Mouse (Mus musculus) forebrain, embryonic 16.5 days (tissue): ENCODE results near the gene Tcf7. TPM values are rescaled to one million over a fixed set of nuclear protein-coding genes. Genes with fewer than 3 reads are reported as not detected.

Experiments
- ATAC-seq: fragments of 200-750 bp; cut with Nextera tagmentation; 2 replicates; pipeline ENCODE4 v1.8.0; 2017; ENCODE audit warnings: mild to moderate bottlenecking, moderate library complexity
- H3K27ac ChIP-seq: fragments of 300-500 bp; sonication (generic); 2 replicates; pipeline ENCODE4 v1.5.1; 2014; ENCODE audit warnings: low read length, control low read depth
- H3K27me3 ChIP-seq: fragments of 300-500 bp; sonication (generic); replicated peaks from 2 replicates; pipeline ENCODE4 v1.6.1; 2014; ENCODE audit warnings: low read length; ENCODE audit not compliant: control insufficient read depth, insufficient read depth
- H3K36me3 ChIP-seq: fragments of 300-500 bp; sonication (generic); 2 replicates; pipeline ENCODE4 v1.6.1; 2014; ENCODE audit not compliant: control insufficient read depth, insufficient read depth
- H3K4me1 ChIP-seq: fragments of 300-500 bp; sonication (generic); replicated peaks from 2 replicates; pipeline ENCODE4 v1.6.1; 2014; ENCODE audit warnings: low read length; ENCODE audit not compliant: control insufficient read depth, insufficient read depth
- H3K4me2 ChIP-seq: fragments of 300-500 bp; sonication (generic); 2 replicates; pipeline ENCODE4 v1.6.1; 2014; ENCODE audit warnings: mild to moderate bottlenecking, low read length, control low read depth
- H3K4me3 ChIP-seq: fragments of 300-500 bp; sonication (generic); replicated peaks from 2 replicates; pipeline ENCODE4 v1.5.1; 2014; ENCODE audit warnings: mild to moderate bottlenecking, low read length, control low read depth
- H3K9ac ChIP-seq: fragments of 300-500 bp; sonication (generic); replicated peaks from 2 replicates; pipeline ENCODE4 v1.6.1; 2014; ENCODE audit warnings: low read depth, low read length, control low read depth
- H3K9me3 ChIP-seq: fragments of 300-500 bp; sonication (generic); 2 replicates; pipeline ENCODE4 v1.6.1; 2016; ENCODE audit warnings: low read length; ENCODE audit not compliant: control insufficient read depth
- WGBS: fragments of 180-500 bp; shearing (Covaris S2); extraction: QIAGEN DNeasy Blood & Tissue Kit; methylation state at CpG from one replicate; pipeline ENCODE4 v1.1.7; 2014; 5-methylcytosine and 5-hydroxymethylcytosine counted together
- polyA plus RNA-seq: library from polyadenylated mRNA; unstranded; fragments of >200 nt; fragmentation: Nextera tagmentation; extraction: Ambion mirVana; gene quantifications from 2 replicates; pipeline ENCODE4 v1.2.1, GENCODE M21; 2015

The Tcf7 gene
- polyA plus RNA-seq, 1 experiment from 2014 or later = 2.7 TPM

DNA sequence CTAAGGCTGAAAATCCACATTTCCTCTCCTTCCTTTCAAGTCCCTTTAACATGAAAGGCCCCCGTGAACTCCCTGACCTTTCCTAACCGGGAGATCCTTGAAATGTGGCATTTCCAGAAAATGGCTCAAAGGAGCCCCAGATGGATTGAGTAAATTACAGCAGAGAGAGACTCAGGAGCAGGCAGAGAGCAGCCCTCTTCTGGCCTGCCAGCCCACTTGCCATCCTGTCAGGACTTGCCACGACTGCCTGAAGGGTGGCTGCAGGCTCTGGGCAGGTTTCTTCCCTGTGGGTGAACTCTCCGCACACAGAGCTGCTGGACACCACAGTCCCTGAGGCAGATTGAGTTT lies 4.1 kb upstream of the Tcf7 start:
- Histone ChIP-seq H3K4me2 (no peak overlapping the region), H3K4me3 (no peak overlapping the region), H3K36me3 (no peaks in the 10 kb centered on the region), H3K27me3 (peaks cover 12% of the 10 kb centered on the region), H3K27ac (no peak overlapping the region), H3K9ac (no peak overlapping the region), H3K4me1 (peaks cover 24% of the 10 kb centered on the region), H3K9me3 (no peaks in the 10 kb centered on the region)
- ATAC-seq = no peak
- WGBS = 9% methylated on average over 4 of the region's 4 CpGs

DNA sequence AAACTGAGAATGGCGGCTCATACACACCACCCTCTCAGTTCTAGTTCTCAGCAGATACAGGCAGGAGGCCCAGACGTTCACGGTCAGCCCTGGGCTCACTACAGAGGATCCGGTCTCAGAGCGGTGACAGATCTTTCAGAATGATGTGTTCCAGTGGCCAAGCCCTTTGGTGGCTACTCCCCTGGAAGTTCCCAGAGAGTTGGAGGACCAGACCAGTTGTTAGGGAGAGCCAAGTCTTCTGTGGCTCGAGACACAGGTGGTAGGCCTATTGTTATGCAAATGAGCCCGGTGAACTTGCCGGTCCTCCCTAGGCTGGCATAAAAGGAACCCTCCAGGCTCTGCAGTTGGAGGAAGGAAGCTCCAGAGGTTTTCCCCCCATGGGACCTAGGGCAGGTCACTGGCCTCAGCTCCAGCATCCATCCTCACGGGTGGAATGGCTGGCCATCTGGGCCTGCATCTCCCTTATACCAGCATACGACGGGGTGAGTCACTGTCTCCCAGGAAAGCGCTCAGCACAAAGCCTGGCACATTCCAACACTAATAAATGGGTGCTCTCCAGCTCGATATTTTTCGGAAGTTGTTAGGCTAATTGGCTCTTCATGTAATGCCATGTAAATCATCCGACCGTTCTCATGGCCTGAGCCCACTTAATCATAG lies 3.6 kb upstream of the Tcf7 start:
- H3K9ac ChIP-seq = no peak overlapping the region
- H3K27me3 ChIP-seq = peaks cover 13% of the 10 kb centered on the region
- no peak for ATAC-seq

DNA sequence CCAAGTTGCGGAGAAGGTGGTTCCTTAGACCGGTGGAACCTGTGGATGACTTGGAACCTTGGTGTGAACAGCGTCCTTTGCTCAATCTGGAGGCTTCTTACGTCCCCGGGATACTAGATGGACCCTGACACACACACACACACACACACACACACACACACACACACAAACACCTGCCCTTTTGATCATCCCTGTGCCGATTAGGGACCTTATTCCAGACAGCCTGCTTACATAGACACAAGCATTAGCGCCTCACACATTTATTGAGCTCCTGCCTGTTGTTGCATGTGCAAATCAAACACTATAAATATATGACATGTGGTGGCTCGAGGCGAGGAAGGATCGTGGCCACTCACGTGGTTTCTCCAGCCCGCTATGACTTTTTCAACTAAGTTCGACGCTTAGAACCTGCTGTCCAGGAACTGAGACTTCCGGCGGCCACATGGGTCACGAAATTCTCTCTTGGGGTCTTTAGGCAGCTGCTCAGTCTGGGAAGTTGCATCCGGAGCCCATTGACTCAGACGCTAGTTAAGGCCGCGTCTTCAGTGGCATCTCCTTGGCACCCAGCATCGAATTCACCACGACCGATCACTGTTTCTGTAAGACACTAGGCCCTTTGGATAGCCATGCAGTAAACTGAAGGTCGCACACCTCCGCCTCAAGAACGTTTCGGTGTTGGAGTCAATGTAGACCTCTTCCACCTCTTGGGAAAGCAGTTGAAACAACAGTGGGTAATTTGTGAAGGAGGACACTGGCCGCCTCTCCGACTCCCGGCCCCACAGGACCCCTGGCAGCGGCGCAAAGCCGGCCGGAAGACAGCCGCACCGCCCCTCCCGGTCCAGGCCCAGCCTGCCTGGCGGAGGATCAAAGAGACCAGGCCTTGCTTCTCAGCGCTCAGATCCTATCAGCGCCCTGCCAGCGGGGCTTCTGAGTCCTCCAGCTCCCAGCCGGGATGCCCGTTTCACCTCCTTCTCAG lies 1.1 kb upstream of the Tcf7 start:
- WGBS = 13% methylated on average over 44 of the region's 44 CpGs
- Histone ChIP-seq H3K36me3 (no peaks in the 10 kb centered on the region), H3K9me3 (no peaks in the 10 kb centered on the region), H3K9ac (peak overlapping the region; percentile 58), H3K4me1 (peaks cover 24% of the 10 kb centered on the region), H3K27me3 (peaks cover 13% of the 10 kb centered on the region), H3K4me2 (peak overlapping the region; percentile 91), H3K27ac (no peak overlapping the region), H3K4me3 (peak overlapping the region; percentile 71)
- peak; percentile 13; the same call in 1 of the 2 replicates for ATAC-seq

More for the DNA sequence above, 3.6 kb upstream of the Tcf7 start:
- peaks cover 24% of the 10 kb centered on the region for H3K4me1 ChIP-seq
- H3K4me2 ChIP-seq = no peak overlapping the region
- H3K27ac ChIP-seq = no peak overlapping the region
- H3K36me3 ChIP-seq = no peaks in the 10 kb centered on the region
- WGBS = 6% methylated on average over 16 of the region's 16 CpGs
- H3K4me3 ChIP-seq = no peak overlapping the region
- H3K9me3 ChIP-seq = no peaks in the 10 kb centered on the region

DNA sequence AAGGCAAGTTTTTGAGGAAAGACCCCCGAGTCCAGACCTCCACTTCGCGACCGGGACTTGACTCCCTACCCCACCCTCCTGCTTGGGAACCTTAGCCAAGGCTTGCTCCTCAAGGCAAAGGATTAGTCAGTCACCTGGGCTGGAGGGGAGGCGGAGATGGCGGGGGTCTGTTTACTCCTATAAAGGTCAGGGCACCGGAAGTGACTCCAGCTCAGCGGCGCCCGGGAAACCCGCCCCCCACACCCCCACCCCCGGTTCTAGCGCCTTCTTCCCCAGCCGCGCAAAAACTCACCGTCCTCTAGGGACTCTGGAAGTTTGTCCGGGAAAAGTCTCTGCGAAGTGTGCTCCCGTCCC lies 417 bp downstream of the Tcf7 start:
- Histone ChIP-seq H3K36me3 (no peaks in the 10 kb centered on the region), H3K9me3 (no peaks in the 10 kb centered on the region), H3K4me2 (peak overlapping the region; percentile 91), H3K9ac (peak overlapping the region; percentile 58), H3K27me3 (peaks cover 13% of the 10 kb centered on the region), H3K4me3 (peak overlapping the region; percentile 71), H3K27ac (no peak overlapping the region), H3K4me1 (peaks cover 24% of the 10 kb centered on the region)
- WGBS = 0% methylated on average over 19 of the region's 19 CpGs
- no peak for ATAC-seq

DNA sequence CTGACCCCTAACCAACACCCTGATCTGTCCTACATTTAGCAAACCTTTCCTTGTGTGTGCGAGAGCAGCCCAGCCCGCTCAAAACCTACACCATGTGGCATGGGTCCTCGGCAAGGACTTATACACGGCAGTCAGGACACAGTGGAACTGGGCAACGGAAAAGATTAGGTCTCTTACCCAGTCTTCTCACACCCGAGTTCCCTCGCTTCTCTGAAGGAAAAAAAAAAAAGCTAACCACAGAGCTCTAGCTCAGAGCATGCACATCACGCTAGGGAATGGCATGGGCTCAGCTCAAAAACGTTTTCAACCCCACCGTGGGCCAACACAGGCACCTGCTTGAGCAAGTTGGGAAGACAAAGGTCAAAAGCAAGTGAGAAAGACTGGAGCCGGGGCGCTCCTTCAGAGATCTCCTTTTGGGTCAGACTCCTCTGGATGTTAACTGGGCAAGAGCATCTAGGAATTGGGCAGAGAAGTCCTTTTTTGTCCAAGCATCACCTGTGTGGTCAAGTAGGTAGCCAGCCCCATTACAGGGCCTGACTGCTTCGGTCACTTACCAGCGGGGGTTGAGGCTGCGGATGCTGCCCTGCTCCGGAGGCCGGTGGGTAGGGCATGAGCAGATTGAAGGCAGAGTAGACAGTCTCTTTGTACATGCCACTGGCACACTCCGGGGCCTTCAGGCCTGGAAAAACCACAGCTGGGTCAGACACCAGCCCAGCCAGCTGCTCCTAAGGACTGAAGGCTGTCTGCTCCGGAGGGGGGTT lies 1.1 kb downstream of the Tcf7 start:
- Histone ChIP-seq H3K4me3 (peak overlapping the region; percentile 71), H3K4me2 (peak overlapping the region; percentile 91), H3K36me3 (no peaks in the 10 kb centered on the region), H3K4me1 (peaks cover 24% of the 10 kb centered on the region), H3K9ac (no peak overlapping the region), H3K9me3 (no peaks in the 10 kb centered on the region), H3K27ac (no peak overlapping the region), H3K27me3 (peaks cover 13% of the 10 kb centered on the region)
- 66% methylated on average over 19 of the region's 19 CpGs for WGBS
- no peak for ATAC-seq

DNA sequence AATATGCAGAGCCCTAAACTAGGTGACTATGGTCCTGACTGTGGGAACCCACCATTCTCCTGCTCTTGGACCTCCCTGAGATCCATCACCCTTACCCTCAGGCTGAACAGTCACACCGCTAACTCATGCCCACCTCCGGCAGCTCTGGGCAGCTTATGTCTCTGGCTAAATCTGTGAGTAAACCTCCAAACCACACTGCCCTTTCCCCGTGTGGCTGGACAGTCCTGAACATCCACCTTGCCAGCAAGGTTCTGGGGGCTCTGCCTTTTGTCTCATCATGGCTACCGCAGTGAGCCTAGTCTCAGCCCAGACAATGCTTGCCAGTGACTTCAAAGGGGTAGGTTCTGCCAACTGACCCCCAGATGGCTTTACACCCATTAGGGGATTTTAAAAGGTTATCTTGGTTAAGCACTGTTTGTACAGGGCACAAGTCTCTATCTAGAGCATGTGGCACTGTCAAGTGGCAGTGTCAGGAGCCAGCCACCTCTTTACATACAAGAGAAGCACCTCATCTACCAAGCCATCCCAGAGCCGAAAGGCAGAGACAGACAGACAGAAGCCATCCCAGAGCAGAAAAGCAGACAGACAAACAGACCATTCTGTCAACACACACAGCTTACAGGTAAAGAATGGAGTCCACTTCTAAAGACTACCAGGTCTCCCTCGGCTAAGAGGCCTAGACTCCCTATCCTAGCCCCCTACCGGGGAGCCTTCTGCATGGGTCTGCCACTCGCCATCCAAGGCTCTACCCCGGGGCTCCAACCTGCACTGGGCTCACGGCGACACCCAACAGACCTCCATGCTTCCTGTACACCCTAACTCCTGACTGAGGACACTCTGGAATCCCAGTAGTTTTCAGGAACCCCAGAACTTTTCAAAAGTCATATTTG lies 2.0 kb downstream of the Tcf7 start:
- Histone ChIP-seq H3K4me1 (peaks cover 20% of the 10 kb centered on the region), H3K9me3 (no peaks in the 10 kb centered on the region), H3K9ac (no peak overlapping the region), H3K4me3 (no peak overlapping the region), H3K36me3 (no peaks in the 10 kb centered on the region), H3K27ac (no peak overlapping the region), H3K4me2 (no peak overlapping the region), H3K27me3 (peaks cover 11% of the 10 kb centered on the region)
- 89% methylated on average over 11 of the region's 11 CpGs for WGBS
- ATAC-seq = no peak

DNA sequence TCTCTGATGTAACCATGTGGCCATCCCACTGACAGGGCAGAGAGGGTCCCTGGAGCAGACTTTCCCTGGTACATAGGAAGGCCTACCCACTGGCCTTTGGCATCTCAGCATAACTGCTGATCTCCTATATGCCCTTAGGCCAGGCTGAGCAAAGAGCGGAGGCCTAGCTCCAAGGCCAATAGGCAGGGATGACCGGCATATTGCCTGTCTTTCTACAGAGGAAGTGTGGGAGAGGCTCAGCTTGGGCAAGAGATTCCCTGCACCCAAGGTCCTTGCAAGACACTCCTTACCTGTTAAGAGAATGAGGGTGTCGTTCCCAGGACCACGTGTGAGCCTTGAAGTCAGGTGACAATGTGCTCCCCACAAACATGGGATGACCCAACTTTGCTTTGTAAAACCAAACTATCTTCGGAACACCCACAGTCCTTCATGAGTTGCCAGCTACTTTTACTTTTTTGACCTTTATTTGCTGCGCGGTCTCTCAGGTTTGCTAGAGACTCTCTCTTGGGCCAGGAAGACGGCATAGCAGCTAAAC lies 3.1 kb downstream of the Tcf7 start:
- no peak for ATAC-seq
- WGBS = 96% methylated on average over 8 of the region's 8 CpGs
- Histone ChIP-seq H3K9ac (no peak overlapping the region), H3K36me3 (no peaks in the 10 kb centered on the region), H3K4me2 (no peak overlapping the region), H3K4me1 (peaks cover 20% of the 10 kb centered on the region), H3K9me3 (no peaks in the 10 kb centered on the region), H3K27me3 (0 out of 2 replicates have a peak, but pooled peaks cover 6% of the 10 kb centered on the region), H3K4me3 (no peak overlapping the region), H3K27ac (no peak overlapping the region)

DNA sequence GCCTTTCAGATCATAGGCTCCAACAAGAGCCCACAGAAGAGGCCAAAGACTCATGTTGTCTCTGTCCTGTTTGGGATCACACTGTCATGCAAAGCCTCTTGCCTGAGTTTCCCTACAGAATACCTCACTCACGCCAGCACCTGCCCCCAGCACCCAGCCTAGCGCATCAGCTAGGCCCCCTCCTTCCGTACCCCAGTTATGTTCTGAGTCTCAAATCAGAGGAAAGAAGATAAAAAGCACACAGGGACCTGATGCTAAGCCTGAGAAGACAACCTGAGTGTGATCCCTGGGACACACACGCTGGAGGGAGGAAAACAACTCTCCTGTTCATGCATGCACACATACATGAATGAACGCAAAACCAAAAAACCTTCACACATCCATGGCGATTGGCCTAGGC lies 3.8 kb downstream of the Tcf7 start:
- Histone ChIP-seq H3K27ac (no peak overlapping the region), H3K27me3 (0 out of 2 replicates have a peak, but pooled peaks cover 6% of the 10 kb centered on the region), H3K4me2 (no peak overlapping the region), H3K9ac (no peak overlapping the region), H3K4me1 (peaks cover 13% of the 10 kb centered on the region), H3K9me3 (no peaks in the 10 kb centered on the region), H3K4me3 (no peak overlapping the region), H3K36me3 (no peaks in the 10 kb centered on the region)
- no peak for ATAC-seq
- 86% methylated on average over 6 of the region's 6 CpGs for WGBS
